Mouse (Mus musculus) lung, adult 2 months (tissue): ENCODE results near the gene Rbm34. TPM values are rescaled to one million over a fixed set of nuclear protein-coding genes. Genes with fewer than 3 reads are reported as not detected.

Experiments
- DNase-seq: peaks from one replicate; pipeline ENCODE4 v3.0.0; 2022
- H3K4me1 ChIP-seq: fragments of 200-500 bp; 2 replicates; pipeline ENCODE4 v1.6.1; 2011; ENCODE audit warnings: low read length; ENCODE audit not compliant: control insufficient read depth, insufficient read depth
- H3K4me3 ChIP-seq: fragments of 200-500 bp; replicated peaks from 2 replicates; pipeline ENCODE3; 2011; ENCODE audit warnings: low read depth, mild to moderate bottlenecking, control low read depth, low read length; ENCODE audit errors: extremely low read depth
- CTCF ChIP-seq: fragments of 200-500 bp; IDR thresholded peaks from 2 replicates; pipeline ENCODE4 v1.5.1; 2011; ENCODE audit warnings: mild to moderate bottlenecking, low read length, control low read depth; ENCODE audit not compliant: insufficient read depth
- POLR2A ChIP-seq: fragments of 200-500 bp; IDR thresholded peaks from 2 replicates; pipeline ENCODE4 v1.6.1; 2011; ENCODE audit warnings: low read depth, mild to moderate bottlenecking, control low read depth, low read length, borderline replicate concordance; ENCODE audit errors: extremely low read depth
- WGBS: fragments of 180-500 bp; shearing (Covaris S2); methylation state at CpG from one replicate; pipeline ENCODE4 v1.1.7; 2018; 5-methylcytosine and 5-hydroxymethylcytosine counted together
- polyA plus RNA-seq: library from polyadenylated mRNA; depleted of rRNA; stranded (reverse); fragments of >200 nt; gene quantifications from 2 replicates; pipeline ENCODE4 v1.2.3, GENCODE M21; 2012

Rbm34 gene
- polyA plus RNA-seq, 1 experiment = 2.4 TPM

GRCm38 (mm10) chr8:126937337-126937736 is 33.5 kb downstream of the Rbm34 start:
- Histone ChIP-seq H3K4me1 (peaks cover 3% of the 10 kb centered on the region; the same call in 1 of the 2 replicates), H3K4me3 (no peak overlapping the region)
- WGBS = 89% methylated on average over 3 of the region's 3 CpGs
- TF ChIP-seq POLR2A = no peak
- no peak for DNase-seq

GRCm38 (mm10) chr8:126935932-126936331 is 34.9 kb downstream of the Rbm34 start:
- H3K4me3 ChIP-seq = no peak overlapping the region
- TF ChIP-seq CTCF (peak; percentile 15; the same call in 1 of the 2 replicates), POLR2A (no peak)
- no peak for DNase-seq
- H3K4me1 ChIP-seq = peaks cover 7% of the 10 kb centered on the region; the same call in 1 of the 2 replicates

- no peak for TF ChIP-seq POLR2A
- no peak for TF ChIP-seq CTCF
- no peak for DNase-seq
- H3K4me1 ChIP-seq = peaks cover 7% of the 10 kb centered on the region; the same call in 1 of the 2 replicates
- 93% methylated on average over 2 of the region's 2 CpGs for WGBS
- no peak overlapping the region for H3K4me3 ChIP-seq
Observed at GRCm38 (mm10) chr8:126935387-126935786, 35.5 kb downstream of the Rbm34 start.

- peaks cover 7% of the 10 kb centered on the region; the same call in 1 of the 2 replicates for H3K4me1 ChIP-seq
- H3K4me3 ChIP-seq = no peak overlapping the region
- 67% methylated on average over 1 of the region's 1 CpGs for WGBS
- no peak for TF ChIP-seq CTCF
- TF ChIP-seq POLR2A = no peak
- DNase-seq = no peak
Observed at GRCm38 (mm10) chr8:126932656-126933055, 38.2 kb downstream of the Rbm34 start.

GRCm38 (mm10) chr8:126932249-126932648 is 38.6 kb downstream of the Rbm34 start:
- DNase-seq = no peak
- Histone ChIP-seq H3K4me1 (peaks cover 7% of the 10 kb centered on the region; the same call in 1 of the 2 replicates), H3K4me3 (no peak overlapping the region)
- no peak for TF ChIP-seq POLR2A
- 75% methylated on average over 1 of the region's 1 CpGs for WGBS

- 26% methylated on average over 2 of the region's 2 CpGs for WGBS
- Histone ChIP-seq H3K4me1 (peaks cover 7% of the 10 kb centered on the region; the same call in 1 of the 2 replicates), H3K4me3 (no peak overlapping the region)
- TF ChIP-seq CTCF (peak; percentile 21; the same call in 1 of the 2 replicates), POLR2A (no peak)
- DNase-seq = no peak
Observed at GRCm38 (mm10) chr8:126931720-126932119, 39.2 kb downstream of the Rbm34 start.

GRCm38 (mm10) chr8:126929607-126930161 is 41.2 kb downstream of the Rbm34 start:
- WGBS = 68% methylated on average over 3 of the region's 3 CpGs
- TF ChIP-seq CTCF (no peak; the same call in 1 of the 2 replicates), POLR2A (no peak)
- Histone ChIP-seq H3K4me1 (peaks cover 7% of the 10 kb centered on the region; the same call in 1 of the 2 replicates), H3K4me3 (no peak overlapping the region)
- DNase-seq = peak; percentile 59

- 84% methylated on average over 10 of the region's 10 CpGs for WGBS
- H3K4me3 ChIP-seq = no peak overlapping the region
- TF ChIP-seq CTCF (no peak), POLR2A (no peak)
- no peak for DNase-seq
- H3K4me1 ChIP-seq = peaks cover 7% of the 10 kb centered on the region; the same call in 1 of the 2 replicates
Observed at GRCm38 (mm10) chr8:126928755-126929505, 41.9 kb downstream of the Rbm34 start.

GRCm38 (mm10) chr8:126928028-126928427 is 42.8 kb downstream of the Rbm34 start:
- peaks cover 7% of the 10 kb centered on the region; the same call in 1 of the 2 replicates for H3K4me1 ChIP-seq
- no peak overlapping the region for H3K4me3 ChIP-seq
- TF ChIP-seq POLR2A = no peak
- no peak for TF ChIP-seq CTCF
- no peak for DNase-seq

GRCm38 (mm10) chr8:126927058-126927457 is 43.8 kb downstream of the Rbm34 start:
- DNase-seq = no peak
- H3K4me1 ChIP-seq = peaks cover 2% of the 10 kb centered on the region; the same call in 1 of the 2 replicates
- 60% methylated on average over 1 of the region's 1 CpGs for WGBS
- no peak overlapping the region for H3K4me3 ChIP-seq
- TF ChIP-seq CTCF (0 out of 2 replicates have a peak, but pooled peaks have one; percentile 36), POLR2A (no peak)
